Mouse (Mus musculus): Measurements from ENCODE around the gene Sept11.

Gene Sept11

GRCm38 (mm10) chr5:93178616-93179015 is 85.4 kb downstream of the Sept11 start:
- DNase-seq, result no peak

GRCm38 (mm10) chr5:93180252-93180651 is 87.0 kb downstream of the Sept11 start:
- DNase-seq, result no peak

DNA sequence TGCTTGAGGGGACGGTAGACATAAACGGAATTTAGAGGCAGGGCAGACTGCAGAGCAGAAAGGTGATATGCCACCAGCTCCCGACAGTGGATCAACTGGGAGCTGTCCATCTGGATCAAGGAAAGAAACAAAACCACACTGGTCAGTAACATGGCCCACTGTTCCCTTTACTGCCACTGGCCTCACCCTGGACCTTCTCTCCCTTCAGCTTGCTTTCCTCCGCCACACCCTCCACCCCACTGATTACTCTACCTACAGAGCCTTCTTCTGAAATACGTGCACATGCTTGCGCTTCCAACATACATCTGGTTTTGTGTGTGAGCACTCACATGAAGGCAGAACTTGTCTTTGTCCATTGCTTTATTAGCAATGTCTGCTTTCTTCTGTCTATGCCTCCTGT is 90.1 kb downstream of the Sept11 start:
- DNase-seq, result no peak

DNA sequence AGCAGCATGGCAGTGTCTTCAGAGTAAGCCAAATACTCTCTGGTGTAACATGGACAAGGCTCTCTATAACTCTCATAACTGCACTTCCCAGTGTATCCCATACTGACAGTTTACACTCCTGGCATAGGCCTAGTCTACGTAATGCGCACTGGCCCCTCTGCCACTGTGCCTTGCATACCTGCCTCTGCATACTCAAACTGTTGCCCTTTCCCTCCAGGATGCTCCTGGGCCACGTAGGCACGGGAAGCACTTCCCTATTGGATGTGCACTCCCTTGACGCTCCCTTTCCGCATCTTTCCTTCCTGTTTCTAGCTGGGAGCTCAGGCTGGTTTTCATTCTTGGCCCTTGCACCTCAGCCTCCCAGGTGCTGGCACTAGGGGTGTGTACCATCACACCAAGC is 91.3 kb downstream of the Sept11 start:
- no peak for DNase-seq

DNA sequence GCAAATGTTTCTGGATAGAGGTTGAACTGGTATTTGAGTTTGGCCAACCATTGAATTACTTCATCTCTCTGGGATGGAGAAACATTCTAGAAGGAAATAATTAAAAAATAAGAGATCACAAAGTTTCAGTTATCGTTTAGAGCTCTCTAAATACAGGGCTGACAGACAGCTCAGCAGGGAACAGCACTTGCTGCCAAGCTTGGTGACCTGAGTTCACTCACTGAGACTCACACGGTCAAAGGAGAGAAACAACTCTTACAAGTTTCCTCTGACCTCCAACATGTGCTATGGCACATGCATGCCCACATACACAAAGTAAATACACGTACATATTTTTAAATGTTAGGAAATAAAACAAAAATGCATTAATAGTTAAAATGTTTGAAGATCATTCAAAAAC is 96.4 kb downstream of the Sept11 start:
- DNase-seq, result no peak

- no peak for DNase-seq
Measured at GRCm38 (mm10) chr5:93190428-93190827, 97.2 kb downstream of the Sept11 start.

DNA sequence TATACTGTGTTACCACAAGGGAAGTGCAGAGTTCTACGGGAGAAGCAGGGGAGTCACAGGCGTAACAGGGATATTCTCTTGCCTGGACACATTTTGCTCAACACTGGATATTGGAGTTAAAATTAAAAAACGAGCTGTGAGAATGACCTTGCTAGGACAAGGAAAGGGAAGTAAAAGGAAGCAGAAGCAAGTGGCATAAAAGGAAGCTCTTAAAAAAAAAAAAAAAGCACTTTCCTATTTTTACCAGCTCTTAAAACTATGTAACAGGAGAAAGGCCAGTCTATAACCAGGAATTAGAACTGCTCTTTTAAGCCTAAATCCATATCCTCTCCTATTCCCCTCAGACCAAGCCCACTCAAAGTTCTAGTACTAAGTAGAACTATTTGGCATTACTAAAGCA is 105.0 kb downstream of the Sept11 start:
- no peak for DNase-seq

GRCm38 (mm10) chr5:93201181-93201580 is 107.9 kb downstream of the Sept11 start:
- DNase-seq, result no peak

GRCm38 (mm10) chr5:93205371-93206108 is 112.3 kb downstream of the Sept11 start:
- peak; percentile 49 to 63 for DNase-seq

DNA sequence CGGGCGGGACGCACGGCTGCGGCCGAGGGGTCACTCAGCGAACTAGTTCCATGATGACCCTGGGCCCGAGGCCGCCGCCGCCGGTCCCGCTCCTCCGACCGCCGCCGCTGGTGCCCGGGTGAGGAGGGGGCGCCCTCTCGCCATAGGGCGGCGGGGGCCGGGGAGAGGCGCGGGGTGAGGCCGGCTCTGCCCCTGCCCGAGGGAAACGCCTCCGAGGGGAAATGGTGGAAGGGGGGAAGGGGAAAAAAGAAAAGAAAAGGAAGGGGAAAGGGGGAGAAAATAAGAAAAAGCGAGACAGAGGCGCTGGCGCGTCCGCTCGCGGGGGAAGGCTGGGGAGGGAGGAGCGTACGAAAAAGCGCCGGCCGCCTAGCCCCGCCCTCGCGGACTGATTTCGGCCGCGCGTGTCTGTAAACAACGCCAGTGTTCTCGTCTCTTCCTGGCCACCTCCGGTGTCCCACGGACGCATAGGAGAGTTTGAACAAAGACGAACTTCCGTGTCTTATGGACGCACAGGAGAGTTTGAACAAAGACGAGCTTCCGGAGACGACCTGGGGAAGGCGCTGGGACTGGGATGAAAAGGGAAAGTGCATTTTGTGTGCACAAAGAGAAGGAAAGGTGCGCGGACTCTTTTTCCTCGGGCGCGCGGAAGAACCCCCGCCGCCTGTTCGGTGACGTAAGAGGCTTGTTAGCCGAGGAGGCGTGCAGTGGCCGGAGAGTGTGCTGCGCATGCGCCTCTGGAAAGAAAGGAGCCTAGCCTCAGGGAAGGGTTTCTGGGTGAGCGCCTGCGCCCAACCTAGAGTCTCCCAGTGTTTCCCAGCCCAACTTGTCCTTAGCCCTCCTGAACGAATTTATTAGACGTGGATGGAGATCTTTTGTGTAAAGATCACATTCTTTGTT is 113.1 kb downstream of the Sept11 start, which contains the start of the genes Ccni and 2010109A12Rik:
Ccni (minus strand) TSS at position 387 of the 897 bp plus-strand sequence.
2010109A12Rik (plus strand) TSS at position 410 of the 897 bp plus-strand sequence.
- peak; percentile 95 to 97 for DNase-seq

DNA sequence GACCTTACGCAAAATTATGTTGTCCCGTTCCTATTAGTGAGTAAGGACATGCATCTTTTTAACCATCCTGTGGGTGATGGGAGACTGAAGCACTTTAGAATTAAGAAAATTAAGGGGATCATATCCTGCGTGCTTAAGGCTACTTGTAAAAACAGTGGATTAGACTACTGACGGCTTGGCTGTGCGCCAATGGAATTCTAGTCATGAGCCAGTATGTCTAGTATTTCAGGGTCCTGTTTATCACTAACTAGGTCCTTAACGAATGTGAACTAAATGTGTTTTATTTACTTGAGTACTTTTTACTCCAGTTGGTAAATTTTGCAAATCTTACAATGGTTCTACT is 113.7 kb downstream of the Sept11 start:
- DNase-seq, result peak; percentile 59 to 60

GRCm38 (mm10) chr5:93207555-93207954 is 114.3 kb downstream of the Sept11 start:
- DNase-seq, result no peak

- DNase-seq, result no peak
Measured at GRCm38 (mm10) chr5:93218375-93218774, 125.1 kb downstream of the Sept11 start.

- DNase-seq, result peak; percentile 50 to 68
Measured at GRCm38 (mm10) chr5:93221661-93222060, 128.4 kb downstream of the Sept11 start.

DNA sequence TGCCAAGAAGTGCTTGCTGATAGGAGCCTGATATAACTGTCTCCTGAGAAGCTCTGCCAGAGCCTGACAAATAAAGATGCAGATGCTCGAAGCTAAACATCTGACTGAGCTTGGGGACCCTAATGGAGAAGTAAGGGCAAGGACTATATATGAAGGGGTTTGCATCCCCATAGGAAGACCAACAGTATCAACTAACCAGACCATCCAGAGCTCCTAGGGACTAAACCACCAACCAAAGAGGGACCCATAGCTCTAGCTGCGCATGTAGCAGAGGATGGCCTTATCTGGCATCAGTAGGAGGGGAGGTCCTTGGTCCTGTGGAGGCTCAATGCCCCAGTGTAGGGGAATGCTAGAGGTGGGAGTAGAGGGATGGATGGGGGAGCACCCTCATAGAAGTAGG is 131.3 kb downstream of the Sept11 start:
- DNase-seq, result no peak

Data from cerebellum, postnatal 36 days (tissue).